In genomic region chr7:44728082-44728975, GRCm38 (mm10) we compare ENCODE assay signal across 24 mouse cellular contexts. TPM values are rescaled to one million over a fixed set of nuclear protein-coding genes. Genes with fewer than 3 reads are reported as not detected.
"Had no signal": no experiment of that assay in that cellular context is flagged by ENCODE, and none has a peak within 500 bp of the region (broad histone marks: within the 10 kb centered on the region; RNA-seq: fewer than 3 reads in every experiment).

No protein-coding gene starts in this region.

- H3K27ac ChIP-seq: kidney, postnatal 0 days; limb, embryonic 13.5 days; liver, embryonic 14.5 days; macrophage; midbrain, embryonic 12.5 days; neural tube, embryonic 13.5 days; stomach, embryonic 15.5 days had no signal

- H3K4me2 ChIP-seq: limb, embryonic 13.5 days; midbrain, embryonic 12.5 days; neural tube, embryonic 13.5 days; stomach, embryonic 15.5 days had no signal

- H3K4me1 ChIP-seq: limb, embryonic 13.5 days; midbrain, embryonic 12.5 days; neural tube, embryonic 13.5 days; stomach, embryonic 15.5 days had no signal

- H3K27me3 ChIP-seq: limb, embryonic 13.5 days; midbrain, embryonic 12.5 days; neural tube, embryonic 13.5 days; stomach, embryonic 15.5 days had no signal

- DNase-seq: kidney, adult 9 months; kidney, postnatal 36 days; left cerebral cortex, postnatal 4 days; retina, postnatal 1 day; right cerebral cortex, postnatal 4 days; thymus, adult 2 months; thymus, postnatal 25 days had no signal

- H3K9me3 ChIP-seq: limb, embryonic 13.5 days; midbrain, embryonic 12.5 days; neural tube, embryonic 13.5 days; stomach, embryonic 15.5 days had no signal

- H3K4me3 ChIP-seq: limb, embryonic 13.5 days; megakaryocyte, embryonic 14.5 days; midbrain, embryonic 12.5 days; neural tube, embryonic 13.5 days; stomach, embryonic 15.5 days had no signal

- H3K9ac ChIP-seq: limb, embryonic 13.5 days; liver, embryonic 14.5 days; midbrain, embryonic 12.5 days; neural tube, embryonic 13.5 days; stomach, embryonic 15.5 days had no signal

- H3K36me3 ChIP-seq: stomach, embryonic 15.5 days had no signal

- ATAC-seq: intestine, postnatal 0 days; midbrain, embryonic 16.5 days had no signal

RNA-seq across cellular contexts. Expression of gene Izumo2, which starts 19.8 kb away (rescaled TPM):
- total RNA-seq: layer of hippocampus, adult 8-10 months; layer of hippocampus, postnatal 14 days; left cerebral cortex, adult 18-20 months; left cerebral cortex, postnatal 10 days; left cerebral cortex, postnatal 4 days; liver, adult 2 months had no signal
- polyA plus RNA-seq: intestine, postnatal 0 days; kidney, postnatal 0 days; limb, embryonic 13.5 days; liver, adult 2 months; liver, embryonic 14.5 days; macrophage; midbrain, embryonic 12.5 days; midbrain, embryonic 16.5 days; neural tube, embryonic 13.5 days; spleen, adult 2 months; stomach, embryonic 15.5 days; thymus, adult 2 months; urinary bladder, adult 2 months had no signal

RNA-seq across cellular contexts. Expression of gene Myh14, which starts 57.7 kb away (rescaled TPM):
- polyA plus RNA-seq: macrophage had no signal
